Mouse (Mus musculus) intestine, embryonic 15.5 days (tissue): Measurements from ENCODE around the gene Plekhg5. TPM values are rescaled to one million over a fixed set of nuclear protein-coding genes. Genes with fewer than 3 reads are reported as not detected.

Experiments
- ATAC-seq: fragments of 200-750 bp; cut with Nextera tagmentation; 2 replicates; pipeline ENCODE4 v1.8.0; 2017; ENCODE audit warnings: moderate TSS enrichment, moderate library complexity
- H3K27ac ChIP-seq: fragments of 300-500 bp; sonication (generic); 2 replicates; pipeline ENCODE4 v1.5.1; 2015; ENCODE audit warnings: mild to moderate bottlenecking, inconsistent platforms
- H3K27me3 ChIP-seq: fragments of 300-500 bp; sonication (generic); replicated peaks from 2 replicates; pipeline ENCODE4 v1.6.1; 2015; ENCODE audit warnings: inconsistent platforms
- H3K36me3 ChIP-seq: fragments of 300-500 bp; sonication (generic); 2 replicates; pipeline ENCODE4 v1.6.1; 2015; ENCODE audit warnings: inconsistent platforms
- H3K4me1 ChIP-seq: fragments of 300-500 bp; sonication (generic); replicated peaks from 2 replicates; pipeline ENCODE4 v1.6.1; 2015; ENCODE audit warnings: inconsistent platforms
- H3K4me2 ChIP-seq: fragments of 300-500 bp; sonication (generic); replicated peaks from 2 replicates; pipeline ENCODE4 v1.6.1; 2015; ENCODE audit warnings: mild to moderate bottlenecking, inconsistent platforms
- H3K4me3 ChIP-seq: fragments of 300-500 bp; sonication (generic); replicated peaks from 2 replicates; pipeline ENCODE4 v1.5.1; 2015; ENCODE audit warnings: inconsistent platforms
- H3K9ac ChIP-seq: fragments of 300-500 bp; sonication (generic); 2 replicates; pipeline ENCODE4 v1.6.1; 2015; ENCODE audit warnings: inconsistent platforms
- H3K9me3 ChIP-seq: fragments of 300-500 bp; sonication (generic); 2 replicates; pipeline ENCODE4 v1.6.1; 2016; ENCODE audit warnings: inconsistent platforms
- WGBS: fragments of 180-500 bp; shearing (Covaris S2); methylation state at CpG from one replicate; pipeline ENCODE4 v1.1.7; 2015; 5-methylcytosine and 5-hydroxymethylcytosine counted together
- polyA plus RNA-seq: library from polyadenylated mRNA; unstranded; fragments of >200 nt; fragmentation: Nextera tagmentation; extraction: Ambion mirVana; gene quantifications from 2 replicates; pipeline ENCODE4 v1.2.1, GENCODE M21; 2015

Gene Plekhg5
- polyA plus RNA-seq, 1 experiment from 2014 or later, result 11.0 TPM

DNA sequence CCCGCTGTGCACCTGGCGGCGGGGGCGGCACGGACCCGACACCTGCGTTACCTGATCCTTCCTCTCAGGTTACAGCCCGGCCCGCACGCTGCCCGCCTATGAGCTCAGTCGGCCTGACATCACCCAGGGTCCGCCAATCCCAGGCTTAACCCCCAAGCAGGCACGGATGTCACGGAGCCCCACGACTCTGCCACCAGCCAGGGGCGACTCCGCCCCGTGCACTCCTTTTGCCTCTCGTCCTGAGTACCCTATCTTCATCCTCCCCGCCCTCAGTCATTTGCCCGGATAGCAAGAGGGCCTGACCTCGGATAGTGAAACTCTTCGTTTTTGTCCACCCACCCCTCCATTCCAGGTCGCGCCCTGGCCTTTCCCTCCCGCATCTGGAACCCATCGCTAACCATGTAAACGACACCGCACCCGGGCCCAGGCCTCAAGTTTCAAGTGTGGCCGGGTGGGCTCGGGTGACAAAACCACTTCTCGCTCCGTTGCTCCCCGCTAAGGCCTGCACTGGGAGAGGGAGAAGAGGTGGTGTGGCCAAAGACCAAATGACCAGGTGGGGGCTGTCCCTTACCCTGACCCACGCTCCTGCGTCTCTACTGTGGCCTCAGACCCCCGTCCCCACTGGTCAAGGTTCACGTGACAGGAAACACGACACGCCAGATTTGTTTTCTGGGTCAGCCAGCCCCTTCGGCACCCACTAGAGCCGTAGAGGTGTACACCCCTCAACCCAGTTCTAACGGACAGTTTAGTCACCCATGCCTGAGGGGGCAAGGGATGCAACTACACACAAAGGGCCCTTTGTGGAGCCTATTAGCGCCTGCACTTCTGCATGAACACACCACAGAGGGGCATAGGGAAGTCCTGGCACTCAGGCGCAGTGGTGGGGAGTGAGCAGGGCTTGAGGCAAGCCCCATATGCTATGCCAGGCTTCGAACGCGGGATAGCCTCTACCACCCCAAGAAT is 59.8 kb downstream of the Plekhg5 start:
- Histone ChIP-seq H3K27me3 (peaks cover 73% of the 10 kb centered on the region), H3K9me3 (no peaks in the 10 kb centered on the region), H3K4me2 (peak overlapping the region; percentile 92), H3K9ac (peak overlapping the region; percentile 55), H3K4me1 (peaks cover 46% of the 10 kb centered on the region), H3K4me3 (peak overlapping the region; percentile 52), H3K36me3 (no peaks in the 10 kb centered on the region), H3K27ac (0 out of 2 replicates have a peak overlapping the region, but pooled peaks have one; percentile 72)
- WGBS, result 8% methylated on average over 50 of the region's 50 CpGs
- ATAC-seq, result peak; percentile 54

DNA sequence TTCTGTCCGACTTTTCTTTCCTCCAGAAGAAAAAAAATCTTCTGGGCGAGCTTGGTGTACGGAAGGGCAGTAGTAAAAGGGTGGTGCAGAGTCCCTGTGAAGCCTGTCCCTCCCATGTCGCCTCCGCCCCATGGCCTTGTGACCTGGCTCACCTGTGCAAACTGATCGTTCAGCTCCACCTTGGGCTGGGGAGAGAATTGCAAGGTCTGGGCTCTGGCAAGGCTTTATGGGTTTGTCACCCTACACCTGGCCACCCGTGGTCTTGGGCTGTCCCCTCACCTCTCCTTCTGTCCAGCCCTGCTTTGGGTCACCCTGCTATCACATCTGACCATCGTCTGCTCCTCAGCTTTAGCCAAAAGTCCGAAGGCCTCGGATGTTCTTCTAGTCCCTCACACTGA is 60.5 kb downstream of the Plekhg5 start:
- 24% methylated on average over 10 of the region's 10 CpGs for WGBS
- ATAC-seq, result peak; percentile 32
- Histone ChIP-seq H3K36me3 (no peaks in the 10 kb centered on the region), H3K9me3 (no peaks in the 10 kb centered on the region), H3K9ac (no peak overlapping the region), H3K4me2 (peak overlapping the region; percentile 92), H3K27me3 (peaks cover 66% of the 10 kb centered on the region), H3K4me3 (no peak overlapping the region), H3K27ac (0 out of 2 replicates have a peak overlapping the region, but pooled peaks have one; percentile 11), H3K4me1 (peaks cover 46% of the 10 kb centered on the region)

DNA sequence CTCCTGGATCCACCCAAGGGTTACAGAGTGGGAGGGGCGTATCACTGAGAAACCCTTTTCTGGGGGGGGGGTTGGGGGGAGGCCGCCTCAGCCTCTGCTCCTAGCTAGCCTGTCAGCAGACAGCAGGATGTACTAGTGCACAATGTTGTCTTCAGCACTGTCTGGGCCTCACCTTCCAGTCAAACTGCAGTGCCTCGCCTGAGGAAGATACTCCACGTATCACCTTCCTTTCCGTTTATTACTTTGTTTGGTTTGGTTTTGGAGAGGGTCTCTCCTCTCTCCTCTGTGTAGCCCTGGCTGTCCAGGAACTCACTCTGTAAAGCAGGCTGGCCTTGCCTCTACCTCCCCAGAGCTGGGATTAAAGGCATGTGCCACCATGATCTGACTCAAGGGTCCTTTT is 60.9 kb downstream of the Plekhg5 start:
- no peaks in the 10 kb centered on the region for H3K9me3 ChIP-seq
- H3K27me3 ChIP-seq, result peaks cover 62% of the 10 kb centered on the region
- ATAC-seq, result no peak
- no peaks in the 10 kb centered on the region for H3K36me3 ChIP-seq
- H3K9ac ChIP-seq, result no peak overlapping the region
- no peak overlapping the region for H3K4me3 ChIP-seq
- WGBS, result 42% methylated on average over 5 of the region's 5 CpGs
- no peak overlapping the region for H3K4me2 ChIP-seq
- H3K4me1 ChIP-seq, result peaks cover 47% of the 10 kb centered on the region
- H3K27ac ChIP-seq, result no peak overlapping the region

DNA sequence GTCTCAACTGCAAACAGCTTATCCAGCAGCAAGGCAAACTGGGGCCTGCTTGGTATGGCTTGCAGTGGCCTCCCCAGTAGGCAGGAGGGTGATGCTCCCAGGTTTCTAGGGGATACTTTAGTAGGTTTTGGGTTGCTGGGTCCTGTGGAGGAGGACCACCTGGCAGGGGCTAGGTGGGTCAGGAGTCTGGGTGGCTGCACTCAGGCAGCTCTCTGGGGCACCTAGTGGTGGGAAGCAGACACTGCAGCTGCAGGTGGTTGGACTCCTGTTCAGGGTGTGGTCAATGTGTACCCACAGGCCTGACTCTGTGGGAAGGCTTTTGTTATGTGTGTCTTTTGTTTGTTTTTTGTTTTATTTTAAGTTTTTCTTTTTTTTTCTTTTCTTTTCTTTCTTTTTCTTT is 62.2 kb downstream of the Plekhg5 start:
- no peaks in the 10 kb centered on the region for H3K36me3 ChIP-seq
- no peak overlapping the region for H3K4me2 ChIP-seq
- H3K4me1 ChIP-seq, result peaks cover 47% of the 10 kb centered on the region
- H3K4me3 ChIP-seq, result no peak overlapping the region
- H3K9me3 ChIP-seq, result no peaks in the 10 kb centered on the region
- ATAC-seq, result no peak
- H3K27me3 ChIP-seq, result peaks cover 49% of the 10 kb centered on the region
- no peak overlapping the region for H3K9ac ChIP-seq
- no peak overlapping the region for H3K27ac ChIP-seq

DNA sequence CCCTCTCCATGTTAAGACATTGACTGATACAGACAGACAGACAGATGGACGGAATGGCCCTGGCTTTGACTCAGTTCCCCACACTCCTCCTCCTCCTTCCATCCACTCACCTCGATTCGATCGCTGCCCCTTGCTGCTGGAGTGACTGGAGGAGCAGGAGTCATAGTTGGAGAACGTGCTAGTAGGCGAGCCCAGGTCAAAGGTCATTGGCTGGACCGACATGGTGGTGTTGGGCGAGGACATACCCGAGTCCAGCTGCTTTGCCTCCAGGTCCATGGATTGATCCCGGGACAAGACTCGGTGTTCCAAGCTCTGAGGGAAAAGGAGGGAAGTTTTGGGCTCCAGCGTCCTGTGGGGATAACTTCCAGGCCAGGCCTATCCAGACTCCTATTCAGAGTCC is 63.1 kb downstream of the Plekhg5 start:
- WGBS, result 74% methylated on average over 12 of the region's 12 CpGs
- H3K9me3 ChIP-seq, result no peaks in the 10 kb centered on the region
- no peak overlapping the region for H3K4me3 ChIP-seq
- no peak overlapping the region for H3K9ac ChIP-seq
- H3K4me1 ChIP-seq, result peaks cover 40% of the 10 kb centered on the region
- no peak overlapping the region for H3K4me2 ChIP-seq
- H3K27me3 ChIP-seq, result peaks cover 40% of the 10 kb centered on the region
- H3K36me3 ChIP-seq, result no peaks in the 10 kb centered on the region
- H3K27ac ChIP-seq, result no peak overlapping the region
- ATAC-seq, result no peak

DNA sequence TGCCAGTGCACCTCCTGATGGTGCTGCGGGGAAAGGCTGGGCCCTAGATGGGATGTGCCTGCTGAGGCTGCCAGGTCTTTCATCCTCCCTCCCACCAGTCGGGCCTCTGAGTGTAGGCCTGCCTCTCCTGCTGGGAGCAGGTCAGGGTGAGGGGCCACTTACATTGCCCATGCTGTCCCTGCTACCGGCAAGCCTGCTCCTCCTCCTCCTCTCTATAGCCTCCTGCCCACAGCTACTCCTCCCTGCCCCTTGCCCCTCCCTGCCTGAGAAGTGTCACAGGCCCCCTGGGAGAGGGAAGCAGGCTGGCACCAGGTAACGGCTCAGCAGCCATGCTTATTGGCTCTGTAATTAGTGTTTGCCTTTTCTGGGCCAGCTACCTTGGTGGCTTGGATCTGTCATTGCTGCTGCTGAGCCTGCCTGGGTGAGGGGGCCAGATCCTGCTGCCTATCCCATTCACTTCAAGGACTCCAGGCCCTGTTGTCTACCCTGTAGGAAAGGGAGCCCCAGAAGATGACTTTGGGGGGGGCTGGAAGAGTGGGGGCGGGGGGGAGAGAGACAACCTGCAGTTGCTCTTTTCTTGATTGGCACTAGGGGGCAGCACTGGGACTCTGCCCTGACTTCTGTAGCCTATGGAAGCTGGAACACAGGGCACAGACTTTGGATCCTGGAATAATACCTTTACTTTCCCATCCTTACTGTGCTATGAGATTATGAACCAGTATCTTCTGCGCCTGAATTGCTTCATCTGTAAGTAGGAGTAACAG is 64.0 kb downstream of the Plekhg5 start:
- H3K4me3 ChIP-seq, result no peak overlapping the region
- H3K27me3 ChIP-seq, result peaks cover 31% of the 10 kb centered on the region
- H3K36me3 ChIP-seq, result no peaks in the 10 kb centered on the region
- no peak overlapping the region for H3K4me2 ChIP-seq
- no peaks in the 10 kb centered on the region for H3K9me3 ChIP-seq
- ATAC-seq, result no peak
- no peak overlapping the region for H3K9ac ChIP-seq
- WGBS, result 37% methylated on average over 6 of the region's 6 CpGs
- no peak overlapping the region for H3K27ac ChIP-seq
- H3K4me1 ChIP-seq, result peaks cover 30% of the 10 kb centered on the region

DNA sequence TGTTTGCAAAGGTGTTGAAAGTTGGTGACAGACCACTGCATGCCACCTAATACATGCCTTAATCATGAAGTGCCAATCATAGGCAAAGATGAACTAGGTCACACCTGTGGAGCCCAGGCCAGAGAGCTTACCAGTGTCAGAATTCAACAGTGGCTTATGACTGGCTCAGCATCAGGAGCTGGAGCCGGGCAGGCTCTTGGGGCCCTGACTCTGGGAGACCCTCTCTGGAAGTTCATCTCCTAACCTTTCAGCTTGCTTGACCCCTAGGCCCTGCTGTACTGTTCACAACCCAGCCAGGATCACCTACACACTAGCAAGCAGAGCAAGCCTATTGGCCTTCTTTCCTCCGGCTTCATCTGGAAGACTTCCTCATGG is 64.6 kb downstream of the Plekhg5 start:
- Histone ChIP-seq H3K4me3 (no peak overlapping the region), H3K27me3 (peaks cover 25% of the 10 kb centered on the region), H3K4me2 (no peak overlapping the region), H3K27ac (no peak overlapping the region), H3K36me3 (no peaks in the 10 kb centered on the region), H3K9ac (no peak overlapping the region), H3K4me1 (peaks cover 25% of the 10 kb centered on the region), H3K9me3 (no peaks in the 10 kb centered on the region)
- ATAC-seq, result no peak
- WGBS, result 95% methylated on average over 2 of the region's 2 CpGs

DNA sequence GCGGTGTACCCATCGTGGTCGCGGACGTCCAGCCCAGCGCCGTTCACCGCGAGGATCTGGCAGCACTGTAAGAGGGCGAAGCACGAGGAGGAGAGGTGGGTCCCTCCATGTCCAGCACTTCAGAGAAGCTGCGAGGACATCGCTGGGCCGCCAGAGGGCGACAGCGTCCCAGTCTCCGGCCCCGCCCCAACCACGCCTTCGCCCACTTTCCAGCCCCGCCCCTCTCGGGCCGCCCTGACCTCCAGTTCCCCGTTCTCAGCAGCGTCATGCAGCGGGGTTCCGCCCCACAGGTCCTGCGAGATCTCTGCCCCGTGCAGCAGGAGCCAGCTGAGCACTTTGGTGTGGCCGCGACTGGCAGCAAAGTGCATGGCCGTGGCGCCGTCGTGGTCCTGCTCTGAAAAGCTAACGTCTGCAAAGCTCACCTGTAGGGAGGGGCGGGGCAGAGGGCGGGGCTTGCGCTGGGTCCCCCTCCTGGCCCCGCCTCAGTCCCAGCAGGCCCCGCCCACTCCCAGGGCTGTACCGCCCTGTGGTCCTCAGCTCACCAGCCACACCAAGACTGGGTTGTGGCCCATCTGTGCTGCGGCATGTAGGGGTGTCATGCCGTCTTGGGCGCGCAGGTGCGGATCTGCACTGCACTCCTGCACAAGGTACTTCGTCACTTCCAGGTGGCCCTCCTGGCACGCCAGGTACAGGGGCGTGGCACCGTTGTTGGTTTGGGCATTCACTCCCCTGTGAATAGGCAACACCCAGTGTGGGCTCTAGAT is 66.4 kb downstream of the Plekhg5 start:
- Histone ChIP-seq H3K36me3 (no peaks in the 10 kb centered on the region), H3K4me2 (peak overlapping the region; percentile 92), H3K27me3 (peaks cover 8% of the 10 kb centered on the region), H3K4me3 (peak overlapping the region; percentile 55), H3K27ac (no peak overlapping the region), H3K9me3 (no peaks in the 10 kb centered on the region), H3K9ac (peak overlapping the region; percentile 32; the same call in 1 of the 2 replicates), H3K4me1 (peaks cover 13% of the 10 kb centered on the region)
- ATAC-seq, result peak; percentile 92
- WGBS, result 2% methylated on average over 51 of the region's 51 CpGs

DNA sequence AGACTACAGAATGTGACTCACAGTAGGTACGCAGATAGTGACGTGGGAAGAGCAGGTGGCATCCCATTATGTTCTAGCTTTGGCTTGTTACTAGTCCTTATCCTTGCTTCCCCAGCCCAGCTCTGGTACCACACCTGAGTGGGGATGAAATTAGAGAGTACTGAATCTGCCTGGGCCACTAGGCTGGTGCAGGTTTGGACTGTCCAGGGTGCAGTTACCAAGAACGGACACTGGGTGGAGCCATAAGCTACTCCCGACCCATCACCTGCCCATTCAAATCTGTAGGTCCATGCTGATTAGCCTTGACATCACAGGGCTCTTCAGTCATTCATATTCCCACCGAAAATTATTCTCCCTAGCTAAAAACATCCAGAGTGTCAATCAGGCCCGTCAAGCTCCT is 68.1 kb downstream of the Plekhg5 start:
- no peak overlapping the region for H3K4me3 ChIP-seq
- no peaks in the 10 kb centered on the region for H3K9me3 ChIP-seq
- ATAC-seq, result no peak
- H3K36me3 ChIP-seq, result no peaks in the 10 kb centered on the region
- WGBS, result 30% methylated on average over 6 of the region's 6 CpGs
- H3K27me3 ChIP-seq, result 0 out of 2 replicates have a peak, but pooled peaks cover 3% of the 10 kb centered on the region
- no peak overlapping the region for H3K4me2 ChIP-seq
- peaks cover 9% of the 10 kb centered on the region for H3K4me1 ChIP-seq
- no peak overlapping the region for H3K27ac ChIP-seq
- H3K9ac ChIP-seq, result no peak overlapping the region

DNA sequence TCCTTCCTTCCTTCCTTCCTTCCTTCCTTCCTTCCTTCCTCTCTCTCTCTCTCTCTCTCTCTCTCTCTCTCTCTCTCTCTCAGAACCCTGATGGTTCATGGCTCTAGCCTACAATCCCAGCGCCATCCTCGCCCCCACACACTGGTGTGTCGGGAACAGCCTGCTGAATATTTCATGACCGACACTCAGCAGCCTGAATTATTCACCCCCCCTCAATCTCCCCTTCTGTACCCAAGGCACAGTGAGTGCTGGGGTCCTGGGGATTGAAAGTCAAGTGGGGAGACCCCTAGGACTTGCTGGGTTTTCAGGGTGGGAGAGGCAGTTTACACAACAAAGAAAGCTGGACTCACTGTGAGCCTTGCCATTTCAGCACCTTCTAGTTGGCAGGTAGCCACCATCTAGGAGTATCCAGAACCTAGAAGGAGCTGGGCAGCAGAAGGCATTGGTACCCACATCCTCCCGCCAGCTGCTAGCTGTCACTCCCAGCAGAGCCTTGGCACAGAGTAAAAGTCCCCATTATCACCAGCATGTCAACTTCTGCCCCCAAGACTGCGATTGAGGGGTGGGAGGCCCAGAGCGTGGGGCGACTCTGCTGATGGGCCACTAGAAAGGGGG is 69.3 kb downstream of the Plekhg5 start:
- peaks cover 9% of the 10 kb centered on the region for H3K4me1 ChIP-seq
- H3K9me3 ChIP-seq, result no peaks in the 10 kb centered on the region
- H3K27me3 ChIP-seq, result no peaks in the 10 kb centered on the region
- no peaks in the 10 kb centered on the region for H3K36me3 ChIP-seq
- no peak overlapping the region for H3K9ac ChIP-seq
- H3K4me2 ChIP-seq, result no peak overlapping the region
- H3K27ac ChIP-seq, result no peak overlapping the region
- no peak for ATAC-seq
- 74% methylated on average over 8 of the region's 8 CpGs for WGBS
- H3K4me3 ChIP-seq, result no peak overlapping the region

DNA sequence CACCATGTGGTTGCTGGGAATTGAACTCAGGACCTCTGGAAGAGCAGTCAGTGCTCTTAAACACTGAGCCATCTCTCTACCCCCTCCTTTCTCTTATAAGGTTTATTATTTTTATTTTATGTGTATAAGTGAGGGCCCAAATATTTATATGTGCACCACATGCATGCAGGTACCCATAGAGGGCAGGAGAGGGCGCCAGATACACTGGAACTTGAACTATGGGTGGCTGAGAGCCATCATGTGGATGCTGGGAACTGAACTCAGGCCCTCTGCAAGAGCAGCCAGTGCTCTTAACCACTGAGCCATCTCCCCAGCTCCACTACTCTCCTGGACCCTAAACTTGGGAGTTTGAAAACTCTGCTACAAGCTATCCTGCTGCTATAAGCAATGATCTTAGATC is 71.3 kb downstream of the Plekhg5 start:
- Histone ChIP-seq H3K9ac (no peak overlapping the region), H3K27ac (no peak overlapping the region), H3K4me3 (no peak overlapping the region), H3K36me3 (no peaks in the 10 kb centered on the region), H3K27me3 (no peaks in the 10 kb centered on the region), H3K4me2 (no peak overlapping the region), H3K4me1 (peaks cover 4% of the 10 kb centered on the region), H3K9me3 (no peaks in the 10 kb centered on the region)
- no peak for ATAC-seq
- WGBS, result 28% methylated on average over 1 of the region's 1 CpGs
